Mouse (Mus musculus) heart, adult 2 months (tissue): Measurements from ENCODE around the gene Ahcyl2. TPM values are rescaled to one million over a fixed set of nuclear protein-coding genes. Genes with fewer than 3 reads are reported as not detected.

Experiments
- DNase-seq, 2 experiments: peaks; one replicate each; pipeline ENCODE4 v3.0.0; 2021
- H3K27ac ChIP-seq: fragments of 200-600 bp; 2 replicates; pipeline ENCODE4 v1.8.1; 2022
- H3K27me3 ChIP-seq: fragments of 200-500 bp; 2 replicates; pipeline ENCODE4 v1.6.1; 2012; ENCODE audit warnings: mild to moderate bottlenecking, low read length, inconsistent platforms, mixed read lengths; ENCODE audit not compliant: control insufficient read depth, insufficient read depth
- H3K36me3 ChIP-seq: fragments of 200-500 bp; 2 replicates; pipeline ENCODE4 v1.6.1; 2012; ENCODE audit warnings: low read length, inconsistent platforms; ENCODE audit not compliant: control insufficient read depth, insufficient read depth
- H3K4me1 ChIP-seq: fragments of 200-500 bp; 2 replicates; pipeline ENCODE4 v1.6.1; 2011; ENCODE audit warnings: low read length; ENCODE audit not compliant: control insufficient read depth, insufficient read depth
- H3K4me3 ChIP-seq: fragments of 200-600 bp; 2 replicates; pipeline ENCODE4 v1.8.1; 2022
- H3K79me2 ChIP-seq: fragments of 200-500 bp; replicated peaks from 2 replicates; pipeline ENCODE4 v1.6.1; 2012; ENCODE audit warnings: mild to moderate bottlenecking, inconsistent platforms, low read length, moderate library complexity, mixed read lengths; ENCODE audit not compliant: control insufficient read depth, insufficient read depth
- H3K9ac ChIP-seq: fragments of 200-500 bp; 2 replicates; pipeline ENCODE4 v1.6.1; 2012; ENCODE audit warnings: low read depth, mild to moderate bottlenecking, control low read depth, inconsistent platforms, low read length, mixed read lengths
- CTCF ChIP-seq: fragments of 200-600 bp; IDR thresholded peaks from 2 replicates; pipeline ENCODE4 v1.8.1; 2022; ENCODE audit warnings: antibody characterized with exemption, mild to moderate bottlenecking, moderate library complexity
- EP300 ChIP-seq: fragments of 200-500 bp; IDR thresholded peaks from 2 replicates; pipeline ENCODE4 v1.6.1; 2011; ENCODE audit warnings: low read depth, low read length, control low read depth; ENCODE audit not compliant: insufficient read depth
- POLR2A ChIP-seq: fragments of 200-500 bp; IDR thresholded peaks from 2 replicates; pipeline ENCODE4 v1.6.1; 2011; ENCODE audit warnings: mild to moderate bottlenecking, low read depth, low read length, control low read depth; ENCODE audit not compliant: insufficient read depth
- WGBS: fragments of 180-500 bp; shearing (Covaris S2); methylation state at CpG from one replicate; pipeline ENCODE4 v1.1.7; 2018; 5-methylcytosine and 5-hydroxymethylcytosine counted together
- intact Hi-C: fragments of 180-260 bp; cut with DNase I; formaldehyde crosslinking; loops from one replicate; pipeline ENCODE4 v1.15.1; 2025
- polyA plus RNA-seq: library from polyadenylated mRNA; depleted of rRNA; stranded (reverse); fragments of >200 nt; gene quantifications from 2 replicates; pipeline ENCODE4 v1.2.3, GENCODE M21; 2012
- total RNA-seq, 2 experiments: library from RNA; stranded (reverse); gene quantifications; 2 replicates each; pipeline ENCODE4 v1.2.3; 2021

The Ahcyl2 gene
- total and polyA plus RNA-seq, 3 experiments, result 10.5 to 15.6 (median 14.7) TPM

- TF ChIP-seq CTCF, result no peak
- TF ChIP-seq POLR2A, result peak; percentile 64; the same call in 1 of the 2 replicates
- peak within 1 kb of the TSS; percentile 79 for H3K27ac ChIP-seq
- H3K9ac ChIP-seq, result peak within 1 kb of the TSS; percentile 97
- no peaks in the 10 kb centered on the region for H3K36me3 ChIP-seq
- peaks cover 2% of the 10 kb centered on the region; the same call in 1 of the 2 replicates for H3K79me2 ChIP-seq
- H3K4me3 ChIP-seq, result peak within 1 kb of the TSS; percentile 96
- no peaks in the 10 kb centered on the region for H3K27me3 ChIP-seq
- under 1% methylated on average over 29 of the region's 30 CpGs for WGBS
- peaks cover 5% of the 10 kb centered on the region for H3K4me1 ChIP-seq
- peak; percentile 83 to 84 for DNase-seq
- intact Hi-C loops, result no loop called here
These were observed 32.5 kb upstream of the Ahcyl2 start, which contains the start of gene Smo for GRCm38 (mm10) chr6:29735336-29735688. Gene Smo, plus strand, starts transcription at chr6:29735503.

GRCm38 (mm10) chr6:29735689-29736451, 31.9 kb upstream of the Ahcyl2 start:
- peak overlapping the region; percentile 96 for H3K4me3 ChIP-seq

GRCm38 (mm10) chr6:29736610-29737458, 31.0 kb upstream of the Ahcyl2 start:
- Histone ChIP-seq H3K36me3 (no peaks in the 10 kb centered on the region), H3K4me3 (peak overlapping the region; percentile 96), H3K27me3 (no peaks in the 10 kb centered on the region), H3K27ac (peak overlapping the region; percentile 79), H3K4me1 (peaks cover 5% of the 10 kb centered on the region), H3K9ac (peak overlapping the region; percentile 97), H3K79me2 (peaks cover 2% of the 10 kb centered on the region; the same call in 1 of the 2 replicates)
- 26% methylated on average over 13 of the region's 13 CpGs for WGBS
- TF ChIP-seq CTCF, result no peak
- no peak for TF ChIP-seq POLR2A
- TF ChIP-seq EP300, result no peak
- no peak for DNase-seq
- intact Hi-C loops, result no loop called here

More at GRCm38 (mm10) chr6:29735689-29736451, 31.9 kb upstream of the Ahcyl2 start:
- intact Hi-C loops, result no loop called here
- peak; percentile 72 to 77 for DNase-seq
- TF ChIP-seq POLR2A (no peak), EP300 (no peak), CTCF (no peak)
- Histone ChIP-seq H3K9ac (peak overlapping the region; percentile 97), H3K4me1 (peaks cover 5% of the 10 kb centered on the region), H3K36me3 (no peaks in the 10 kb centered on the region), H3K27me3 (no peaks in the 10 kb centered on the region), H3K27ac (peak overlapping the region; percentile 79), H3K79me2 (peaks cover 2% of the 10 kb centered on the region; the same call in 1 of the 2 replicates)
- 1% methylated on average over 75 of the region's 75 CpGs for WGBS

- TF ChIP-seq CTCF (no peak), EP300 (no peak), POLR2A (no peak)
- 77% methylated on average over 3 of the region's 3 CpGs for WGBS
- DNase-seq, result no peak
These were observed 16.2 kb upstream of the Ahcyl2 start for GRCm38 (mm10) chr6:29751466-29752152.

GRCm38 (mm10) chr6:29753336-29753735, 14.5 kb upstream of the Ahcyl2 start:
- Histone ChIP-seq H3K4me3 (no peak overlapping the region), H3K4me1 (no peaks in the 10 kb centered on the region), H3K9ac (no peak overlapping the region), H3K79me2 (no peaks in the 10 kb centered on the region), H3K27ac (no peak overlapping the region), H3K36me3 (no peaks in the 10 kb centered on the region), H3K27me3 (no peaks in the 10 kb centered on the region)
- 79% methylated on average over 11 of the region's 11 CpGs for WGBS
- TF ChIP-seq POLR2A, result no peak
- no peak for TF ChIP-seq CTCF
- no peak for TF ChIP-seq EP300
- no peak for DNase-seq
- intact Hi-C loops, result no loop called here

More at GRCm38 (mm10) chr6:29751466-29752152, 16.2 kb upstream of the Ahcyl2 start:
- Histone ChIP-seq H3K27ac (no peak overlapping the region), H3K4me3 (no peak overlapping the region), H3K9ac (no peak overlapping the region), H3K36me3 (no peaks in the 10 kb centered on the region), H3K79me2 (no peaks in the 10 kb centered on the region), H3K27me3 (no peaks in the 10 kb centered on the region), H3K4me1 (no peaks in the 10 kb centered on the region)
- intact Hi-C loops, result no loop called here
